Mouse (Mus musculus): ENCODE results near the gene P2rx2. TPM values are rescaled to one million over a fixed set of nuclear protein-coding genes. Genes with fewer than 3 reads are reported as not detected.
A peak's percentile ranks its signal among the peaks of the same experiment; 100 is the strongest.

P2rx2 gene
- polyA plus RNA-seq, 1 experiment = 1.2 TPM

- Histone ChIP-seq H3K4me3 (ENCODE audit: low read depth, low read length) (no peak overlapping the region), H3K27me3 (ENCODE audit: control insufficient read depth, insufficient read depth, low read length, poor library complexity, severe bottlenecking) (no peaks in the 10 kb centered on the region), H3K27ac (ENCODE audit: insufficient read depth, low read length) (no peak overlapping the region)
Observed at GRCm38 (mm10) chr5:110385263-110385662, 42.3 kb upstream of the P2rx2 start.

GRCm38 (mm10) chr5:110384491-110384890 lies 41.5 kb upstream of the P2rx2 start:
- no peak overlapping the region for H3K4me3 ChIP-seq (ENCODE audit: low read depth, low read length)
- H3K4me1 ChIP-seq (ENCODE audit: control insufficient read depth, insufficient read depth, low read length) = no peaks in the 10 kb centered on the region
- no peak overlapping the region for H3K9ac ChIP-seq (ENCODE audit: low read depth, poor library complexity, severe bottlenecking)
- no peaks in the 10 kb centered on the region for H3K27me3 ChIP-seq (ENCODE audit: control insufficient read depth, insufficient read depth, low read length, poor library complexity, severe bottlenecking)
- no peaks in the 10 kb centered on the region for H3K36me3 ChIP-seq (ENCODE audit: control insufficient read depth, insufficient read depth, low read length, poor library complexity, severe bottlenecking)
- no peak for TF ChIP-seq CTCF (IDR thresholded peaks at IDR 0.05; ENCODE audit: low read depth, low read length)
- no peak for TF ChIP-seq POLR2A (IDR thresholded peaks at IDR 0.05; ENCODE audit: insufficient read depth, low read length)
- TF ChIP-seq EP300 (IDR thresholded peaks at IDR 0.05; ENCODE audit: insufficient read depth, low read depth, low read length) = no peak
- no peak overlapping the region for H3K27ac ChIP-seq (ENCODE audit: insufficient read depth, low read length)
- no peaks in the 10 kb centered on the region for H3K9me3 ChIP-seq (replicated peaks; ENCODE audit: control insufficient read depth, insufficient read depth, low read length, poor library complexity, severe bottlenecking)

More at GRCm38 (mm10) chr5:110385263-110385662, 42.3 kb upstream of the P2rx2 start:
- Histone ChIP-seq H3K36me3 (ENCODE audit: control insufficient read depth, insufficient read depth, low read length, poor library complexity, severe bottlenecking) (no peaks in the 10 kb centered on the region), H3K4me1 (ENCODE audit: control insufficient read depth, insufficient read depth, low read length) (no peaks in the 10 kb centered on the region), H3K9ac (ENCODE audit: low read depth, poor library complexity, severe bottlenecking) (no peak overlapping the region), H3K9me3 (replicated peaks; ENCODE audit: control insufficient read depth, insufficient read depth, low read length, poor library complexity, severe bottlenecking) (no peaks in the 10 kb centered on the region)
- no peak for TF ChIP-seq POLR2A (IDR thresholded peaks at IDR 0.05; ENCODE audit: insufficient read depth, low read length)
- TF ChIP-seq CTCF (IDR thresholded peaks at IDR 0.05; ENCODE audit: low read depth, low read length) = no peak
- no peak for TF ChIP-seq EP300 (IDR thresholded peaks at IDR 0.05; ENCODE audit: insufficient read depth, low read depth, low read length)

DNA sequence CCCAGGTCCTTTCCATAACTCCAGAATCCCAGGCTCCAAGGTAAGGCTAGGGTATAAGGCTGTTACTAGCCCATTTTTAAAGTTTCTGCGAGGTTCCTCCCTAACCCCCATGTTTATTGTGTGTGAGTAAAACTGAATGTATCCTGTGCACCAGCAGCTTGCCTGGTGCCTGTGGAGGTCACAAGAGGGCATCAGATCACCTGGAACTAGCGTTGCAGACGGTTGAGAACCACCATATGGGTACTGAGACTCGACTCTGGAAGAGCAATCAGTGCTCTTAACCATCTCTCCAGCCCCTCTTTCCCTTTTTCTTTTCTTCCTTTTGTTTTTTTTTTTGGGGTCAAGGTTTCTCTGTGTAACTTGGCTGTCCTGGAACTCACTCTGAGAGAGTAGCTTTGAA lies 36.8 kb upstream of the P2rx2 start:
- Histone ChIP-seq H3K4me3 (ENCODE audit: low read depth, low read length) (no peak overlapping the region), H3K36me3 (ENCODE audit: control insufficient read depth, insufficient read depth, low read length, poor library complexity, severe bottlenecking) (no peaks in the 10 kb centered on the region)
- TF ChIP-seq CTCF (IDR thresholded peaks at IDR 0.05; ENCODE audit: low read depth, low read length) (peak; percentile 3), POLR2A (IDR thresholded peaks at IDR 0.05; ENCODE audit: insufficient read depth, low read length) (no peak), EP300 (IDR thresholded peaks at IDR 0.05; ENCODE audit: insufficient read depth, low read depth, low read length) (no peak)

GRCm38 (mm10) chr5:110379086-110379485 lies 36.1 kb upstream of the P2rx2 start:
- no peaks in the 10 kb centered on the region for H3K4me1 ChIP-seq (ENCODE audit: control insufficient read depth, insufficient read depth, low read length)
- no peak overlapping the region for H3K9ac ChIP-seq (ENCODE audit: low read depth, poor library complexity, severe bottlenecking)
- H3K36me3 ChIP-seq (ENCODE audit: control insufficient read depth, insufficient read depth, low read length, poor library complexity, severe bottlenecking) = no peaks in the 10 kb centered on the region
- no peak for TF ChIP-seq POLR2A (IDR thresholded peaks at IDR 0.05; ENCODE audit: insufficient read depth, low read length)
- TF ChIP-seq EP300 (IDR thresholded peaks at IDR 0.05; ENCODE audit: insufficient read depth, low read depth, low read length) = no peak
- TF ChIP-seq CTCF (IDR thresholded peaks at IDR 0.05; ENCODE audit: low read depth, low read length) = no peak
- H3K9me3 ChIP-seq (replicated peaks; ENCODE audit: control insufficient read depth, insufficient read depth, low read length, poor library complexity, severe bottlenecking) = no peaks in the 10 kb centered on the region
- H3K4me3 ChIP-seq (ENCODE audit: low read depth, low read length) = peak overlapping the region; percentile 6
- no peaks in the 10 kb centered on the region for H3K27me3 ChIP-seq (ENCODE audit: control insufficient read depth, insufficient read depth, low read length, poor library complexity, severe bottlenecking)
- no peak overlapping the region for H3K27ac ChIP-seq (ENCODE audit: insufficient read depth, low read length)

More for the DNA sequence above, 36.8 kb upstream of the P2rx2 start:
- H3K27me3 ChIP-seq (ENCODE audit: control insufficient read depth, insufficient read depth, low read length, poor library complexity, severe bottlenecking) = no peaks in the 10 kb centered on the region
- no peak overlapping the region for H3K9ac ChIP-seq (ENCODE audit: low read depth, poor library complexity, severe bottlenecking)
- H3K9me3 ChIP-seq (replicated peaks; ENCODE audit: control insufficient read depth, insufficient read depth, low read length, poor library complexity, severe bottlenecking) = no peaks in the 10 kb centered on the region
- H3K27ac ChIP-seq (ENCODE audit: insufficient read depth, low read length) = no peak overlapping the region
- no peaks in the 10 kb centered on the region for H3K4me1 ChIP-seq (ENCODE audit: control insufficient read depth, insufficient read depth, low read length)

- Histone ChIP-seq H3K4me1 (ENCODE audit: control insufficient read depth, insufficient read depth, low read length) (no peaks in the 10 kb centered on the region), H3K27ac (ENCODE audit: insufficient read depth, low read length) (no peak overlapping the region), H3K9ac (ENCODE audit: low read depth, poor library complexity, severe bottlenecking) (peak overlapping the region; percentile 26), H3K27me3 (ENCODE audit: control insufficient read depth, insufficient read depth, low read length, poor library complexity, severe bottlenecking) (no peaks in the 10 kb centered on the region), H3K4me3 (ENCODE audit: low read depth, low read length) (peak overlapping the region; percentile 76), H3K9me3 (replicated peaks; ENCODE audit: control insufficient read depth, insufficient read depth, low read length, poor library complexity, severe bottlenecking) (no peaks in the 10 kb centered on the region), H3K36me3 (ENCODE audit: control insufficient read depth, insufficient read depth, low read length, poor library complexity, severe bottlenecking) (no peaks in the 10 kb centered on the region)
- TF ChIP-seq CTCF (IDR thresholded peaks at IDR 0.05; ENCODE audit: low read depth, low read length) (no peak), EP300 (IDR thresholded peaks at IDR 0.05; ENCODE audit: insufficient read depth, low read depth, low read length) (no peak), POLR2A (IDR thresholded peaks at IDR 0.05; ENCODE audit: insufficient read depth, low read length) (no peak)
Observed at GRCm38 (mm10) chr5:110378181-110378583, 35.2 kb upstream of the P2rx2 start.

GRCm38 (mm10) chr5:110376802-110377433 lies 33.9 kb upstream of the P2rx2 start:
- H3K4me3 ChIP-seq (ENCODE audit: low read depth, low read length) = no peak overlapping the region
- H3K36me3 ChIP-seq (ENCODE audit: control insufficient read depth, insufficient read depth, low read length, poor library complexity, severe bottlenecking) = no peaks in the 10 kb centered on the region
- TF ChIP-seq EP300 (IDR thresholded peaks at IDR 0.05; ENCODE audit: insufficient read depth, low read depth, low read length) (no peak), CTCF (IDR thresholded peaks at IDR 0.05; ENCODE audit: low read depth, low read length) (peak; percentile 95)
- H3K27ac ChIP-seq (ENCODE audit: insufficient read depth, low read length) = no peak overlapping the region
- H3K9ac ChIP-seq (ENCODE audit: low read depth, poor library complexity, severe bottlenecking) = no peak overlapping the region
- H3K4me1 ChIP-seq (ENCODE audit: control insufficient read depth, insufficient read depth, low read length) = no peaks in the 10 kb centered on the region
- H3K27me3 ChIP-seq (ENCODE audit: control insufficient read depth, insufficient read depth, low read length, poor library complexity, severe bottlenecking) = no peaks in the 10 kb centered on the region
- no peaks in the 10 kb centered on the region for H3K9me3 ChIP-seq (replicated peaks; ENCODE audit: control insufficient read depth, insufficient read depth, low read length, poor library complexity, severe bottlenecking)

Measured in ES-Bruce4 (cell line).